20 mouse cellular contexts compared by ENCODE assay signal in the genomic region with DNA sequence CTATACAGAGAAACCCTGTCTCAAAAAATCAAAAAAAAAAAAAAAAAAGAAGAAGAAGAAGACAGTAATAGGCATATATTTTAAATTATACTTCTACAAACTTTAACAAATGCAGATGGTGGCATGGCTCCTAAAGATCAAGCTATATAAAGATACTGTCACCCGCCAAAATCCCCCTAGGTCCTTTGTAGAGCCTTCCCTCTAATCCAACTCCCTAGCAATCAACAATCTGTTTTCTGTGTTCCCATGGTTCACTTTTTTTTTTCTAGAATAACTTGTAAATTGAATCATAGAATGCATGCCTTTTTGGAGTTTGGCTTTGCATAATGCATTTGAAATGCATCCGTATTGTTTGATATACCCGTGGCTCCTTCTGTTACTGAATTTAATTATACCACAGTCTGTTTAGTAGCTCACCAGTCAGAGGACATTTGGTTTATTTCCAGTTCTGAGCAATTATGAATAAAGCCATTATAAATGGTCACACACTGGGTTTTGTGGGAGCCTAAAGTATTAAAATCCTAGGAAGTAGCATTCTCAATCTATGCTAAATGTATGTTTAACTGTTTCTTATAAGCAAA.
"Had no signal": no experiment of that assay in that cellular context is flagged by ENCODE, and none has a peak within 500 bp of the region (broad histone marks: within the 10 kb centered on the region; RNA-seq: fewer than 3 reads in every experiment).

No protein-coding gene starts in this region.

- H3K4me1 ChIP-seq: limb, embryonic 10.5 days; limb, embryonic 13.5 days; liver, embryonic 12.5 days; liver, embryonic 15.5 days; midbrain, embryonic 13.5 days; neural tube, embryonic 12.5 days; neural tube, embryonic 15.5 days; stomach, embryonic 15.5 days had no signal

- ATAC-seq: liver, embryonic 12.5 days; midbrain, embryonic 13.5 days had no signal

- H3K36me3 ChIP-seq: limb, embryonic 10.5 days; limb, embryonic 13.5 days; liver, embryonic 12.5 days; liver, embryonic 15.5 days; midbrain, embryonic 13.5 days; neural tube, embryonic 12.5 days; neural tube, embryonic 15.5 days; stomach, embryonic 15.5 days had no signal

- H3K4me3 ChIP-seq: layer of hippocampus, adult 2 months; limb, embryonic 10.5 days; limb, embryonic 13.5 days; liver, embryonic 12.5 days; liver, embryonic 15.5 days; midbrain, embryonic 13.5 days; neural tube, embryonic 12.5 days; neural tube, embryonic 15.5 days; stomach, embryonic 15.5 days had no signal

- H3K9me3 ChIP-seq: limb, embryonic 10.5 days; limb, embryonic 13.5 days; liver, embryonic 12.5 days; liver, embryonic 15.5 days; midbrain, embryonic 13.5 days; neural tube, embryonic 12.5 days; neural tube, embryonic 15.5 days; stomach, embryonic 15.5 days had no signal

- H3K27ac ChIP-seq: layer of hippocampus, adult 2 months; limb, embryonic 10.5 days; limb, embryonic 13.5 days; liver, embryonic 12.5 days; liver, embryonic 15.5 days; midbrain, embryonic 13.5 days; neural tube, embryonic 12.5 days; neural tube, embryonic 15.5 days; stomach, embryonic 15.5 days had no signal

- DNase-seq: kidney, adult 18-20 months; kidney, adult 9 months; kidney, postnatal 14 days; layer of hippocampus, adult 9-11 months; liver; lung, adult 2 months; lung, postnatal 14 days; lung, postnatal 4 days; right cerebral cortex, postnatal 25 days; spleen, adult 18-20 months; thymus, postnatal 25 days had no signal

- H3K27me3 ChIP-seq: limb, embryonic 13.5 days; liver, embryonic 12.5 days; liver, embryonic 15.5 days; midbrain, embryonic 13.5 days; neural tube, embryonic 12.5 days; neural tube, embryonic 15.5 days; stomach, embryonic 15.5 days had no signal

- H3K9ac ChIP-seq: limb, embryonic 13.5 days; liver, embryonic 12.5 days; liver, embryonic 15.5 days; midbrain, embryonic 13.5 days; neural tube, embryonic 12.5 days; neural tube, embryonic 15.5 days; stomach, embryonic 15.5 days had no signal

- H3K4me2 ChIP-seq: limb, embryonic 13.5 days; liver, embryonic 12.5 days; liver, embryonic 15.5 days; midbrain, embryonic 13.5 days; neural tube, embryonic 12.5 days; neural tube, embryonic 15.5 days; stomach, embryonic 15.5 days had no signal
